23 mouse cellular contexts compared by ENCODE assay signal in the genomic region with DNA sequence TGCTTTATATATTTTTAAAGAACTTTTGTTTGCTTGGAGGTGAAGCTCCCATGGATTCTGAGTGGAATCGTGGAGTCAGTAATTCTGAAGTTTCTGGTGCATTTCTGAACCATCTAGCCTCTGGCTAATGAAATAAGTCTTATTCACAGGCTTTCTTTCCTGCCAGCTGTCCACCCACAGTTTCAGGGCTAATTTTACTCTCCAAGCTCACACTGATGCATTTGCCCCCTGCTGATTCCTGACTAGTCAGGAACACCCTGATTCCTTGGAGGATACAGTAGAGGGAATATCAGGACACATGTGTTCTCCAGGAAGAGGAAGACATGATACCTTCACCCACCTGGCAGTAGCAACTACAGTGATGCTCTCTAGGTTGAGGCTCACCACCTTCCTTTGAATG.
DNase-seq lines count a peak whose midpoint lies in the region; ATAC-seq and TF ChIP-seq lines count a peak whose summit lies in the region.
"Had no signal": no experiment of that assay in that cellular context is flagged by ENCODE, and none has a peak within 500 bp of the region (broad histone marks: within the 10 kb centered on the region; RNA-seq: fewer than 3 reads in every experiment).

No protein-coding gene starts in this region.

- peak overlapping the region; percentile 67; the same call in 1 of the 2 replicates for H3K27ac ChIP-seq in layer of hippocampus, adult 2 months
- H3K27ac ChIP-seq in cortical plate, adult 2 months (ENCODE audit: insufficient read depth, low read length): 0 out of 2 replicates have a peak overlapping the region, but pooled peaks have one; percentile 8
- H3K27ac ChIP-seq: embryonic facial prominence, embryonic 15.5 days; forebrain, embryonic 15.5 days; gastrocnemius, adult 2 months; heart, embryonic 15.5 days; hindbrain, embryonic 14.5 days; intestine, embryonic 15.5 days; left cerebral cortex, adult 2 months; liver, embryonic 13.5 days; midbrain, embryonic 12.5 days; neural tube, embryonic 15.5 days had no signal

- peak; percentile 30 to 51 for DNase-seq in layer of hippocampus, adult 2 months (ENCODE audit: low spot score in 2 of 2)
- no peak for DNase-seq in layer of hippocampus, postnatal 25 days (ENCODE audit: extremely low spot score in 1 of 2, low spot score in 1 of 2)
- peak; percentile 92 for DNase-seq in brain, adult 2 months (ENCODE audit: low read depth, low spot score)
- DNase-seq in left cerebral cortex, postnatal 36 days (ENCODE audit: low spot score in 2 of 2): peak; percentile 24
- no peak for DNase-seq in kidney, adult 9 months
- DNase-seq: adrenal gland, adult 8-10 months; gastrocnemius, adult 2 months; heart, postnatal 4 days; kidney, postnatal 25 days; liver, embryonic 13.5 days; lung, adult 2 months; lung, postnatal 14 days; thymus, postnatal 36 days had no signal

- no peak for TF ChIP-seq POLR2A in cortical plate, adult 2 months (IDR thresholded peaks at IDR 0.05; ENCODE audit: extremely low read depth, insufficient read depth, low read length)

- H3K4me1 ChIP-seq in cortical plate, adult 2 months (ENCODE audit: control insufficient read depth, insufficient read depth, low read length): peaks cover 7% of the 10 kb centered on the region
- H3K4me1 ChIP-seq: embryonic facial prominence, embryonic 15.5 days; heart, embryonic 15.5 days; intestine, embryonic 15.5 days; liver, embryonic 13.5 days; midbrain, embryonic 12.5 days had no signal

- no peak for TF ChIP-seq CTCF in layer of hippocampus, adult 2 months (conservative IDR thresholded peaks at IDR 0.05)
- TF ChIP-seq CTCF in cortical plate, adult 2 months (IDR thresholded peaks at IDR 0.05; ENCODE audit: extremely low read depth, insufficient read depth, low read length): no peak

- no peak for ATAC-seq in megakaryocyte, adult 5-6 weeks (ENCODE audit: poor library complexity, severe bottlenecking)
- ATAC-seq: forebrain, embryonic 15.5 days; intestine, embryonic 15.5 days had no signal

- intact Hi-C loops in left cerebral cortex, postnatal 36 days (cut with DNase I): loop anchor here (5.0 kb wide), 1 partner anchor 101 kb away; no protein-coding TSS in a partner anchor

- H3K4me3 ChIP-seq in layer of hippocampus, adult 2 months: no peak overlapping the region
- H3K4me3 ChIP-seq in cortical plate, adult 2 months (ENCODE audit: insufficient read depth, low read length): no peak overlapping the region
- H3K4me3 ChIP-seq: embryonic facial prominence, embryonic 15.5 days; forebrain, embryonic 15.5 days; gastrocnemius, adult 2 months; heart, embryonic 15.5 days; intestine, embryonic 15.5 days; left cerebral cortex, adult 2 months; liver, embryonic 13.5 days; midbrain, embryonic 12.5 days; neural tube, embryonic 15.5 days had no signal

Comparison
In these comparisons a context has a peak if more than half of its experiments do, and no peak if none do; other contexts are left out.
1. DNase-seq: peak in layer of hippocampus, adult 2 months (2 of 2), brain, adult 2 months (single experiment) and left cerebral cortex, postnatal 36 days (2 of 2); none in layer of hippocampus, postnatal 25 days (0 of 2) and kidney, adult 9 months (single experiment).